Mouse (Mus musculus) cerebellum, adult 2 months (tissue): ENCODE measurements at regions not wholly inside any gene's neighbourhood (a gene's known extent, or its start where the extent isn't known, plus 50 kb on each side); places are given as distances from the start of the nearest gene placed in this dataset.

Source experiments
- CTCF ChIP-seq: fragments of 200-500 bp; IDR thresholded peaks from 2 replicates; pipeline ENCODE4 v1.5.1; 2011; ENCODE audit warnings: low read depth, mild to moderate bottlenecking, control low read depth, low read length, moderate library complexity, borderline replicate concordance; ENCODE audit not compliant: insufficient read depth
- POLR2A ChIP-seq: fragments of 200-500 bp; IDR thresholded peaks from 2 replicates; pipeline ENCODE4 v1.6.1; 2011; ENCODE audit warnings: low read length, control low read depth, borderline replicate concordance; ENCODE audit not compliant: insufficient read depth

DNA sequence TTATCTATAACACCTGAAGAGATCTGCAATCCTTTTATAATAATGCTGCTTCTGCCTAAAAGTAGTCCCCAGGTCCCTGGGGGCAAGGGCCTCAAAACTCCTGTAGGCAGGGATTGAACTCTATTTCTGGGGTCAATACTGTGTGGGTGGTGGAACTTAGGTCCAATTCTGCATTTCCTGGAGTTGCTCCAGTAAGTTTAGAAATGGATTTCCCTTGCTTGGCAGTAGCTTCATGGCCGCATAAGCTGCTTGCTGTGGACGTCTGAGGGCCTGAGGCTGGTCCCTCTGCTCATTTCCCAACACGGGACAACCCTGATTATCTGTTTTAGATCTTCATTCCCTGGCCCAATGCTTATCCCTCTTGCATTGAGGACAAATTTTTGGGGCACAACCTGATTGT lies 118.0 kb upstream of the Peli1 start:
- no peak for TF ChIP-seq POLR2A
- TF ChIP-seq CTCF: no peak
